Mouse (Mus musculus) embryo, embryonic 10.5 days (tissue): ENCODE data around the gene Nlrc3.
"Not testable (repeated sequence)": the region's sequence is repeated elsewhere in the genome, so short reads cannot be mapped to it uniquely, and the experiment has no call there.

Source experiments
- DNase-seq: peaks from one replicate; pipeline ENCODE4 v3.0.0-alpha.2; 2015; ENCODE audit warnings: low spot score

Gene Nlrc3

DNA sequence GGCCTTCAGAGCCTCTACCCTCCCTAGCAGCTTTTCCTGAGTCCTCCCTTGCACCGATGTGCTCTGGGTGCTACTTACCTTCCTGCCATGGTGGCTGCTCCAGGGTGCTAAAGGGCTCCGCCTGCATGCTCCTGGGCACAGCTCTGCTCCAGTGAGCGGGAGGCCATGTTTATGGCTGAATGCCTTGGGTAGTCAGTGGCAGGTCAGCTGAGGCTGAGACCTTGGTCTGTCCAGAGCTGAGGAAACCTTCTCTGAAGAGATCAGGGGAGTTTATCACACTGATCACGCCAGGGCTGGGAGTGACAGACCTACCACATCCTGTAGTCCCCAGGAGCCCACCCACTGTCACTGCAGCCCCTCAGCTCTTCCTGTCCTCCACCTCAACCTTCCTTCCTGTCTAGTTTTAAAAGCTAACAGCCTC is at the start of gene Nlrc3:
TSS of gene Nlrc3 (minus strand) at position 382 of the 421 bp plus-strand sequence.
- DNase-seq: no peak

DNA sequence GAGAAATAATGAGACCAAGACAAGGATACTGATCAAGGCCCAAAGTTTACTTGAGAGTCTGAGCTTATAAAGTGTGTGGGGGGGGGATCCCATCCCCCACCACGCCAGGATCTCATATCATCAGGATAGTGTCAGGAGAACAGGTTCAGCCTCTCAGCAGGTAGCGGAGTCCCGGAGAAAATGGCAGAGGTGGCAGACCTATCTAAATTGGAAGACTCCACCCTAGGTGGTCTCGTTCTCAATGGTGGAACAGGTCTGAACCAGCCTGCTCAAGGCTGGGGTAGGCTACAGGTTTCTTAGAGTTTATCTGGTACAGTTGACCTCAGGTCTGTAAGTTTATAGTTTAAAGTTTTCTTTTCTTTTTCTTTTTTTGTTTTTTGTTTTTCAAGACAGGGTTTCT is 46.3 kb upstream of the Nlrc3 start:
- no peak for DNase-seq

DNA sequence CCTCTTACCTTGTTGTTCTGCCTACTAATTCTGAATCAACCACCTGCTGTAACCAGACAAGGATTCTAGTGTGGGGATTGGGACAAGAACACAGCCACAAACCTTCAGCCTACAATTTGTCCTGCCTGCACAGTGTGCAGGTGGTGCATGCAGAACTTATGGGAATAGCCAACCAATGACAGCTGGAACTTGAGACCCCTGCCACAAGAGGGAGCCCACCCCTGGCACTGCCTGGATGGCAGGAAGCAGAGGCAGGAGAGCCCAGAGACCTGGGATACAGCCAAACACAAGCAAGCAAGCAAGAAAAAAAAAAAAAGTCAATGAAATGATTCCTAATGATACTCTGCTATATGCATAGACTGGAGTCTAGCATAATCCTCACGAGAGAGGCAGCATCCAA is 44.8 kb upstream of the Nlrc3 start:
- no peak for DNase-seq

DNA sequence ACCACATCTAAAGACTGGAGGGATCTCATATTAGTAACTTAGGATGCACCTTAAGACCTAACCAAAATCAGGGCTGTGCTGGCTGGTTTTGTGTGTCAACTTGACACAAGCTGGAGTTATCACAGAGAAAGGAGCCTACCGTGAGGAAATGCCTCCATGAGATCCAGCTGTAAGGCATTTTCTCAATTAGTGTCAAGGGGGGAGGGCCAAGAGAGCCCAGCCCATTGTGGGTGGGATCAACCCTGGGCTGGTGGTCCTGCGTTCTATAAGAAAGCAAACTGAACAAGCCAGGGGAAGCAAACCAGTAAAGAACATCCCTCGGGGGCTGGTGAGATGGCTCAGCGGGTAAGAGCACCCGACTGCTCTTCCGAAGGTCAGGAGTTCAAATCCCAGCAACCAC is 41.0 kb upstream of the Nlrc3 start:
- DNase-seq: peak; percentile 13

DNA sequence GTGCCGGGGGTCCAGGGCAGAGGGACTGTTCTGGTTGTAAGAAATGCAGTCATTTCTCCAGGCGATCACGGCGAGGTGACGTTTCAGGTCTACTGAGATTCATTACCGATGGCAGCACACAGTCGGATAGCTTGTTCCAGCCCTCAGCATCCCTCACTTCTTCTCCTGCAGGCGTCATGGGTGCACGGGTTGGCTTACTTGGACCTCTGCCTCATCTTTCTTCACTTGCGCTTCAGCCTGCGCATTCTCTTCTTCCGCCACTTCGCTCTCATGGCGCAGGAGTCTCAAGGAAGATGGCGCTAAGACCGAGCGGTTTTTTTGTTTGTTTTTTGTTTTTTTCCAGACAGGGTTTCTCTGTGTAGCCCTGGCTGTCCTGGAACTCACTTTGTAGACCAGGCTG is 40.4 kb upstream of the Nlrc3 start:
- not testable (repeated sequence) for DNase-seq

DNA sequence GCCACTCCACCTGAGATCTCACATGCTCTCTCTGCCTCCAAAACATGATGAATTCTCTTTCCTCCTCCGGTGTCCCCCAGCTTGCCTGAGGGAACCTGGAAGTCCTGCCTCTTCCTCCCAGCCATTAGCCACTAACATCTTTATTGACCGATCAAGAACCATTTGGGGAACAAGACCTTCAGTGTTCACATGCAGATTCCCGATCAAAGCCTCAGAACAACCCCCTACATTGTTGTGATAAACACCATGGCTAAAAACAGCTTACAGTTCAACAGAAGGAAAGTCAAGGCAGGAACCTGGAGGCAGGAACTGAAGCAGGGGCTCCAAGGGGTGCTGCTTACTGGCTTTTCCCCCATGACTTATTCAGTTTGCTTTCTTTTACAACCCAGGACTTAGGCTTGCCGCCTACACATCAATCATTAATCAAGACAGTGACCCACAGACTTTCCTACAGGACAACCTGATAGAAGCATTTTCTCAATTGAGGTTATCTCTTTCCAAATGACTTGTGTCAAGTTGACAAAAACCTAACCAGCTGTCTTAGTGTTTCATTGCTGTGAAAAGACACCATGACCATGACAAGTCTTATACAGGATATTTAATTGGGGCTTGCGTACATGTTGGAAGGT is 37.7 kb upstream of the Nlrc3 start:
- no peak for DNase-seq

DNA sequence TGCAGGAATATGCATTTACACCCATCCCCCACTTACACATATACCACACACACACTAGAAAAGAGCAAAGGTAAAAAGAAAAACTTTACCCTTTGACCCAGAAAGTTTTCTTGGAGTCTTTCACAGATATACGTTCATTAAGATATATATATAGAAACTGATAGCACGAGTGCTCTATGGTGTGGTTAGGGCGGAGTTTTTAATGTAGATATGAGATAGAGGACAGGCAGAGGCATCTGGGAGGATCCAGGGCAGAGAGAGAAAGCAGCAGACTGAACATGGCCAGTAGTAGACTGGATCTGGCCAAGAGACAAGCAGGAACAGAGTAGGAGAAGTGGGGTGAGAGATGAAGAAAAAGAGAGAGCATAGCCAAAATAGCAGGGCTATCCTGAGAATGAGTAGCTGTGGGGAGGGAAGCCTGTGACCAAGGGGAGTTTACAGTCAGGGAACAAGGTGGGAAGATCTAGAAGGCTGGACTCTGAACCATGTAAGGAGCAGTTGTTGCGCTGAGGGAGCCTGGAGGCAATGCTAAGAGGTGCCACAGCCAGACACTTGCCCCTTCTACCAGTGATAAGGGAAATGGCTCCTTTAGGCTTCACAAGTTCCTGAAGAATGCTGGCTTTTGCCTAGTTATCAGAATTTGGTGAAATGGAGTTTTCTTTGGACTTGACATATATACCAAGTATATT is 36.6 kb upstream of the Nlrc3 start:
- DNase-seq: no peak

DNA sequence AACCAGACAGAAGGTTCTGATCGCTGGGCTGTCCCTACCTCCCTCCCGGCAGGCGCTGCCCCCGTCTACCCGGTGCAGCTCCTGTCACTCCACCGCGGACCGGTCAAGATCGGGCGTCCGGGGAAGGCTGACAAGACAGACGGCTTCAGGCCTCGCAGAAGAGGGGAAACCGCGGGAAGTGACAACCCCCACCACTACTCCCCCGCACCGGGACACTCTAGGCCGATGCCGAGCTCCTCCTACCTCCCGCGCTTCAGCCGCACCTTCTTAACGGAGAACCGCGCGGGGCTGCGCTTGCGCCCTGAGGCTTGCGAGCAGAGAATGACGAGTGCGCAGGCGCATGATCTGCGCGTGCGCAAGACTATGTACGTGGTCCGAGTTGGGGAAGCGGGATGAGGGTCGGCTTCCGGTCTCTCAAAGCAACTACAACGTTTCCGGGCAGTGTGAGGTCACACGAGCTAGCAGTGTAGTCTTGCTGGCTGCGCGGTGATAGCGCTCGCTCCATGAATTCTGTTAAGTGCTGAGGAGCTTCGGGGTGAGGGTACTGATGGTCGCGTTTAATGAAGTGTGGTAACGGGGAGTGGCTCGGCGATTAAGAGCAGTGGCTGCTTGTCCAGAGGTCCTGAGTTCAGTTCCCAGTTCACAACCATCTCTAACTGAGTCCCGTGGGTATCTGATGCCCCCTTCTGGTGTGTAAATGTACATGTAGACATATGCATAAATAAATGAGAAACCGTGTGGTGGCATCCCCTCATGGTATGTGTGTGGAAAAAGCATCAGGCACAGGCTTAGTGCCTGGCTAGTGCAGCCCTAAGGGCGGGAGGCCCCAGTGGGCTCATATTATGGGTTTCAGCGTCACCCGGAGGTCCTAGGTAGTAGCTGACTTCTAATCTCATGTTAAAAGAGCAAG is 27.3 kb upstream of the Nlrc3 start, which contains the start of gene Slx4:
TSS of gene Slx4 (minus strand) at position 282 of the 910 bp plus-strand sequence.
- DNase-seq: peak; percentile 99

DNA sequence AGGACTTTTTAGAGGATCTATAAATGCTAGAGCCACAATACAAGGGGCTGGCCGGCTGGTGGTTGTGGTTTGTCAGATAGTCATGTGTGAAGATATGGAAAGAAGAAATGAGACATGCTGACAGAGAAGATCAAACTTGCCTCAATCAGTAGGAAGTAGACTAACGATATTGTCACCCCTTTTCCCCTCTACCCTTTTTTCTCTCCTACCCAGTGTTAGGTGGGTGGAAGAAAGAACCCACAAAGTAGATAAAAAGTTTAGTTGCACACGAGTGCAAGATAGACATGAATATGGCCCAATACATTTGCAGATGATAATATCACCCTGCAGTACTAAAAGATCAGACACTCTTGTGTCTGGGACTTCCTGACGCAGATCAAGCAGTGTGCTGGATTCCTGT is 12.0 kb upstream of the Nlrc3 start:
- no peak for DNase-seq

DNA sequence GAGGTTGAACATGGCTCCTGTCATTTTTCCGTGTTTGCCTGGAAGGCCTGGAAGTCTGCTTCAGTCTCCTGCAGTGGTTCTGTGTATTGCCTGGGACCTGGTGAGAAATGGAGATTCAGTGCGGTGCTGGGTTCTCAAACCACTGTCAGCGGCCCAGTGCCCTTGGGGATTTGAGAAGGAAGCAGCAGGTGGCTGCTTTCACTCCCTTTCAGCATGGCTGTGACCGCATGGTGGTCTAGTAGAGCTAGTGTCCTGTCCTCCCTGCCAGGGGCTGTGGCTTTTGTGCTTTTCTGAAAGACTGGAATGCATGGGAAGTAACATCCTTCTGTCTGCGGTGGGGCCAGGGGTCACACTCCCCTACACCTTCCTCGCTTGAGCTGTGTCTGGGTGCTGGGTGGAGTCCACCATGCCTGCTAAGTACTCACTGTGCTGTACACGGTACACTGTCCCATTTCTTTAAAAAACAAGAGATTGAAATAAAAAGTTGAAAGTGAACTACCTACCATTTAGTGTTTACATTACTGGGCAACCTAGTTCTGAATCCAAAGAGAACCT is 6.8 kb upstream of the Nlrc3 start:
- no peak for DNase-seq

DNA sequence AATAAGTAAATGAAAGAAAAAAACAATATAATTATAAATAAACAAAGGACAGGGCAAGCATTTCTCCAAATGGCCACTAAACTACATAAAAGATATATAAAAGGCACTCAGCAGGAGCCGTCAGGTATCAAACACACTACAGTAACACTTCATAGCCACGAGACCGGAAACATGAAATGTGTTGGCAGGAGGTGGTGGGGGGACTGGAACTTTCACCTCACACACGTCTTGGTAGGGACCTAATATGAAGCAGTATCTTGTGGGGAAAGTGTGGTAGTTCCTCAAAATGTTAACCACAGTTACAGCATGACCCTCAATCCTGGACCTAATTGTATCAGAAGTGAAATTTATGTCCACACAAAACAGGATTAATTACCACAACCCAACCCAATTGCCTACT is 5.7 kb upstream of the Nlrc3 start:
- no peak for DNase-seq

DNA sequence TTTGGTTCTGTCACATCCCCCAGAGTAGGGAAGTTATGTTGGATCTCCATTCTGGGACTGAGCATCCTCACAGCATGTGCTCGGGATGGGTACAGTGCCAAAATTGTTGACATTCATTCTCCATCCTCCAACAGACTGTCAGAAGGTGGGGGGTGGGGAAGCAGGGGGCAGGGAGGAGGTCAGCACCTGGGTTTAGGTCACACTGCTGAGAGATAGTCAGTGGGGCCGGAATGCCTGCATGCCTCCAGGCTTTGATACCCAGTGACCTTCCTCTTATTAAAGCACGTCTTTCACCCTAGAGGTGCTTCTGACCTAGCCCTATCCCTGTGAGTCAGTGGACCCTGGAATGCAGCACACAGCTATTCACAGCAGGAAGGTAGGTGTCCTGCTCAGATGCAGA is 280 bp upstream of the Nlrc3 start:
- no peak for DNase-seq

DNA sequence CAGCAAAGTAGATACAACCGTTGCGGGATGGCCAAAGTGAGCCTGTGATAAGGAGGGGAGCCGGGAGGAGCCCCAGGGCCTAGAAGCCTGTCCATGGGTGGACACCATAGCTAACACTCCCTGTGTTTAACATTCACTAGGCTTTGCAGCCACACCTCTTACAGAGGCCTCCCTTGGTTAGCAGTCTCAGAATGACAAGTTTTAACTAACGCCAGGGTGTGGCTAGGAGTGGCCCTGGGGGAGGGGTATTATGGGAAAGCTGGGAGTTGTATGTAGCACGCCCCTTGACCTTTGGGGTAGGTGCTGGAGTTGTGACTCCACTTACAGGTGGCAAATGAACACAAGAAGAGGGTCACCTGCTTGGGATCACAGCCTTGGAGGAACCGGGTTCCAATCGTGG is 774 bp downstream of the Nlrc3 start:
- no peak for DNase-seq

DNA sequence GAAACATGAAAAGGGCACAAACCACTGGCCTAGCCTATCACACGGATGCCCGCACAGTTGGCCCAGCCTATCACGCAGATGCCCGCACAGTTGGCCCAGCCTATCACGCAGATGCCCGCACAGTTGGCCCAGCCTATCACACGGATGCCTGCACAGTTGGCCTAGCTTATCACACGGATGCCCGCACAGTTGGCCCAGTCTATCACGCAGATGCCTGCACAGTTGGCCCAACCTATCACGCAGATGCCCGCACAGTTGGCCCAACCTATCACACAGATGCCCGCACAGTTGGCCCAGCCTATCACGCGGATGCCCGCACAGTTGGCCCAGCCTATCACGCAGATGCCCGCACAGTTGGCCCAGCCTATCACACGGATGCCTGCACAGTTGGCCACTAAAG is 2.0 kb downstream of the Nlrc3 start:
- not testable (repeated sequence) for DNase-seq

DNA sequence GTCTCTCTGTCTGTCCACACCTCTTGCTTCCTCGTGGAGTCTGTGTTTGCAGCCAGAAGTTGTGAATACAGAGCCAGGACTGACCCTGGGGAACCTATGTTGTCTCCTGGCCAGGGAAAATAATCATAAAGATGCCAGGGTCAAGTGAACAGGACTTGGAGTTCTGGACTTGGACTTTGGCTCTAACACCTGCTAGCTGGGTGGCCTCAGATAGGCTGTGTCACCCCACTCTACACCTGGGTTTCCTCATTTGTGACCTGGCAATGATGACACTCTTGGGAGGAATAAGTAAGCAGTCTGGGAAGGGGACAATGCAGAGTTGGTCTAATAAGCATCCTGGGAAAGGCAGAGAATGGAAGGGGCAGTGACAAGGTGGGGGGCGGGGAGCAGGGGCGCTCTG is 10.9 kb downstream of the Nlrc3 start:
- no peak for DNase-seq

DNA sequence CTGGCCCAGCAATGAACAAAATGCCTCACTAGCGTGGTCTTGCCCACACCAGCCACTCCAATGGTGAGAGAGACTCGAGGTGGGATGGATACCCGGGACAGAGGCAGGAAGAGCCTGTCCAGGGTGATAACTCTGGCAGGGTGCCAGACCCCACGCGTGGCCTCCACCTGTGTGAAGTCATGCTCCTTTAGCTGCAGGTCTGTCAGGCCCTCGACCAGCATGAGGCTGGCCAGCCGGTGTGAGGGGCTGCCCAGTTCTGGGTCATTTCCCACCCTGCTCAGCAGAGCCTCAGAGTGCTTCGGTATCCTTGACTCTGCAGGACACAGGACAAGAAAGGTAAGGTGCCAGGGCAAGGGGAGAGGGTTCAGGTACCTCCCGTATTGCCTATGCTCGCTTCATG is 11.4 kb downstream of the Nlrc3 start:
- DNase-seq: no peak

DNA sequence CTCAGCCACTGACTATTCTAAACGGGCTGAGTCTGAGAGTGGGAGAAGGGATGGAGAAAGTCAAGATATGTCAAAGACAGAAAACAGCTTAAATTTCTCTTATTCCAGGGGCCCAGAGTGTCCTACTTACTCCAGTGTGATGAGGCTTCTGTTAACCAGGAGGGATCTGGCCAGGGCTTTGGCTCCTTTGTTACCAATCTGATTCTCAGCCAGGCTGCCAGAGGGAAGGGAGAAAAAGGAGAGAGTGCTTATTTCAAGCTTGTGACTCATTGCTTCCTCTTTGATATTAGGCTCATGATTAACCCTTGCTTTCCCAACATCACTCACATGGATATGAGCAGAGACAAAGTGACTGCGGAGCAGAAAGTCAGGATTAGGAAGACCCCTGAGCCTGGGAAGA is 17.2 kb downstream of the Nlrc3 start:
- DNase-seq: no peak

DNA sequence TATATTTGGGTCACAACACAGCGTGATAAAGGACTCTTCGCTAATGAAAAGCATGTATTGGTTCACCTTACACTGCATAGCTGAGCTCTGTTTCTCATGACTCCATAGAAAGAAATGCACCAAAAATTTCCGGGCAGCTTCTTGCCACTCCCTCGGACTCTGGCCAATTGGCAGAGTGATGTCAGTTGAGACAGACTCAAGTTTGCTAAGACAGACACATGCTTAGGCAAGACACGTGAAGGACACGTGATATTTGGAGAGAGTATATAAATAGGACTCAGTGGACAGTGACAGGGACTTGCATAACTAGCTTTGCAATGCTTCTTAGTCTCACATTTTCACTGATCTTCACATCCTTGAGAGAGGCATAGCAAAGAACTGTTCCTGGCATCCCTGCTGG is 20.1 kb downstream of the Nlrc3 start:
- no peak for DNase-seq

DNA sequence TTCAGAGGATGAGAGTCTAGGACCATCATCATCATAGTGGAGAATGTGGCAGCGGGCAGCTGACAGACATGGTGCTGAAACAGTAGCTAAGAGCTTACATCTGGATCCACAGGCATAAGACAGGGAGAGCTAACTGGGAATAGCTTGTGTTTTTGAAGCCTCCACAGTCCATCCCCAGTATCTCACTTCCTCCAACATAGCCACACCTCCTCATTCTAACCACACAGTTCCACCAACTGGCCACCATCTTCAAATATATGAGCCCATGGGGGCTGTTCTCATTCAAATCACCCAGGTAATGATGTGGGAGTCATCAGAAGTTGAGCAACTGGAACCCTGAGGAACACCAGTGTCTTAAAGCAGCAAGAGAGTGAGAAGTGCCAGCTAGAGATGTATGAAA is 25.3 kb downstream of the Nlrc3 start:
- DNase-seq: no peak

DNA sequence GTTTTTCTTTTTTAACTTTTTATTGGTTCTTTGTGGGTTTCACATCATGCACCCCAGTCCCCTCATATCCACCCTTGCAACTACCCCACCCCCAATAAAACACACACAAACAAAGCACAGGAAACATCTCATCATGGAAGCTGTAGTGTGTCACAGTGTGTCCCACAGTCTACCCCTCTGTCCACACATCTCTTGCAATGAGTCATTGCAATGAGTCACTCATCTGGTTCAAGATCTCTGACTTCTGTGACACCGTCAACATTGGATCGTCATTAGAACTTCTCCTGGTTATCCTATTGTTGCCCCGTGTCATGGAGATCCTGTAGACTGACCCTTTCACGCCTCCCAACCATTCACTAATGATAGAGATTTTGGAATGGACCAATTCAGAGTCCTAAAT is 41.7 kb downstream of the Nlrc3 start:
- DNase-seq: no peak

DNA sequence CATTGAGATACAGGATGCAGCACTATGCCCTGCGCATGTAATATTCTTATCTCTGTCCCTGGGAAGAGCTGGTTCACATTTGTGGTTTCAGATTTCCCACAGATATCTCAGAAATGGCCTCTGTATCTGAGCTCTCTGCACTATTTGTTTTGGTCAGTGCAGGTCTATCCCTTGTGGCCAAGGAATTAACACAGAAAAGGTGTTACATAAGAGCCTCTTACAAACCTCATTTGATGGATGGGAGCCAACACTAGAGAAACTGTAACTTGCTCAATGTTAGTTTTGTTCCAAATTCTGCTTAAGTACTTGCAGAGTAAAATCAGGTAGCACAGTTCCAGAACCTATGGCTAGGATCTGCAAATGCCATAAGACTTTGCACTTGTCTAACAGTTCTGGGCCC is 42.3 kb downstream of the Nlrc3 start:
- DNase-seq: no peak

DNA sequence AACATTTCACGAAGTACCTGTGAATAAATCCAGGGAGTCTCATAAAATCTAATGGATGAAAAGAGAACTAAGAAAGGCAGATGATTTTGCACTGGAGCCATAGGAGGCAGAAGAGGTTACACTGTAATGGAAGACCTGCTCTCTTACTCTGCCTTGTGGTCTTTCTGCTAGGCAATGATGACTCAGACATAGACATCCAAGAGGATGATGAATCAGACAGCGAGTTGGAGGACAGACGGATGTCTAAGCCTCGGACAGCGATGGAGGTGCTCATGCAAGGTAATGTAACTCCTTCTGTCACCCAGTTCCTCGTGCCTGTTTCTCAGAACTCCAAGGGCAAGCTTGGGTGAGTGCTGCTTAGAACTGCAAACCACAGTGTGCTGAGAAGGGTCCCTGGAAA is 42.9 kb downstream of the Nlrc3 start:
- DNase-seq: no peak

DNA sequence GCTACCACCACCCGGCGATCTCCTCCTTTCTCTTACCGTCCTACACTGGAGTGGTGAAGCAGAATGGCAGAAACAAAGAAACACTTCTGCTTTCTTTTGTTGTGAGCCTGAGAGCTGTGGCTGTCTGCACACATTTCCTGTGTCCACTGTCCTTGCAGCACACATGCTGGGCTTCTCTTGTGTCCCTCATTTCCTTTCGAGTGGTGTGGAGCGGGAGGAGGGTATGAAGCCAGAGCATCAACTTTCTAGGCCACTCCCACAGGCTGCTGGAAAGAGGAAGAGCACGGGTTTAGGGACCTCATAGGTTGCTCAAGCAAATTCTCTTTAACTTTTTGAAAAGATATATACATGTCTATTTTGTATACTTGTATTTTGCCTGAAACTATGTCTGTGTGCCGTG is 47.3 kb downstream of the Nlrc3 start:
- DNase-seq: no peak
